Mouse (Mus musculus) gonadal fat pad, adult 2 months (tissue): Measurements from ENCODE around the gene 2210016L21Rik. TPM values are rescaled to one million over a fixed set of nuclear protein-coding genes. Genes with fewer than 3 reads are reported as not detected.

ENCODE experiments used
- DNase-seq: peaks from one replicate; pipeline ENCODE4 v3.0.0-alpha.2; 2012; ENCODE audit warnings: low read depth
- polyA plus RNA-seq: library from polyadenylated mRNA; depleted of rRNA; stranded (reverse); fragments of >200 nt; gene quantifications from 2 replicates; pipeline ENCODE4 v1.2.3, GENCODE M21; 2012; rRNA removed

2210016L21Rik gene
- polyA plus RNA-seq, 1 experiment, result 21.0 TPM

DNA sequence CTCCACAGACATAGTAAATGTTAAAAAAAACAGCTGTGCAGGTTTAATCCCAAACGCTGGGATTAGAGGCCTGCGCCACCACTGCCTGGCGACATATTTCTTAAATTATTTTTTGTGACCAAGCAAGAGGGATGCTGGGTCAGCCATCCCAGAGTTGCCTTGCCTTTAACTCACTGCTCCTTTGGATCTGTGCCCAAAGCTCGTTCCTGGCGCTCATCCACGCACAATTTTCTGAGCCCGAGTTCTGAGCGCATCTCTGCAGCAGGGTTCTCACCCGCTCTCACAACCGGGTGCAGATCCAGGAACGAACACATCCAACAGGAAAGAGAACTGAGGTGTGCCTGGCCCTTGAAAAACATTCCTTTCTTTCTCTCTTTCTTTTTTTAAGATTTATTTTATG, 36.5 kb downstream of the 2210016L21Rik start:
- DNase-seq, result no peak

- DNase-seq, result no peak
Observed at GRCm38 (mm10) chr5:114978888-114979249, 36.9 kb downstream of the 2210016L21Rik start.

- DNase-seq, result peak; percentile 89
Observed at GRCm38 (mm10) chr5:114979250-114980121, 37.5 kb downstream of the 2210016L21Rik start.

- DNase-seq, result no peak
Observed at GRCm38 (mm10) chr5:114980122-114980748, 38.3 kb downstream of the 2210016L21Rik start.

- no peak for DNase-seq
Observed at GRCm38 (mm10) chr5:114982001-114982400, 40.0 kb downstream of the 2210016L21Rik start.

- DNase-seq, result no peak
Observed at GRCm38 (mm10) chr5:114985074-114985473, 43.1 kb downstream of the 2210016L21Rik start.

GRCm38 (mm10) chr5:114996447-114996846, 54.5 kb downstream of the 2210016L21Rik start:
- no peak for DNase-seq

GRCm38 (mm10) chr5:114997327-114997726, 55.4 kb downstream of the 2210016L21Rik start:
- DNase-seq, result no peak

Other genes with a start within 250 kb of the 2210016L21Rik start
- 11.4 and 11.7 TPM in 2 replicates for gene Tchp, start 234.4 kb upstream of the 2210016L21Rik start, polyA plus RNA-seq
- gene Ankrd13a, start 167.5 kb upstream of the 2210016L21Rik start, polyA plus RNA-seq, result 50.3 and 56.1 TPM in 2 replicates
- 34.7 and 38.7 TPM in 2 replicates for gene Git2, start 166.6 kb upstream of the 2210016L21Rik start, polyA plus RNA-seq
- gene 1500011B03Rik, start 118.7 kb upstream of the 2210016L21Rik start, polyA plus RNA-seq, result 172 and 286 TPM in 2 replicates
- gene 4930519G04Rik, start 88.5 kb upstream of the 2210016L21Rik start, polyA plus RNA-seq, result not detected in 2 replicates
- gene Gm9936, start 83.5 kb upstream of the 2210016L21Rik start, polyA plus RNA-seq, result not detected in 2 replicates
- gene Oasl2, start 45.2 kb upstream of the 2210016L21Rik start, polyA plus RNA-seq, result 9.2 and 10.1 TPM in 2 replicates
- gene Oasl1, start 18.9 kb upstream of the 2210016L21Rik start, polyA plus RNA-seq, result 1.9 and 2.0 TPM in 2 replicates
- gene Hnf1a, start 28.9 kb downstream of the 2210016L21Rik start, polyA plus RNA-seq, result 0.18 and 0.55 TPM in 2 replicates
- gene Sppl3, start 69.0 kb downstream of the 2210016L21Rik start, polyA plus RNA-seq, result 55.5 and 57.5 TPM in 2 replicates
- 0.30 TPM in 1 of 2 replicates, not detected in the other for gene Gm10401, start 156.1 kb downstream of the 2210016L21Rik start, polyA plus RNA-seq
- gene Acads, start 177.2 kb downstream of the 2210016L21Rik start, polyA plus RNA-seq, result 107 and 151 TPM in 2 replicates
- 78.3 and 91.3 TPM in 2 replicates for gene Unc119b, start 192.8 kb downstream of the 2210016L21Rik start, polyA plus RNA-seq
- 138 and 166 TPM in 2 replicates for gene Mlec, start 216.0 kb downstream of the 2210016L21Rik start, polyA plus RNA-seq